In genomic region chr14:85940585-85940984, GRCm38 (mm10) we compare ENCODE assay signal across 32 mouse cellular contexts.
"Had no signal": no experiment of that assay in that cellular context is flagged by ENCODE, and none has a peak within 500 bp of the region (broad histone marks: within the 10 kb centered on the region; RNA-seq: fewer than 3 reads in every experiment).

No protein-coding gene starts in this region.

- H3K27me3 ChIP-seq: heart, embryonic 12.5 days; heart, embryonic 13.5 days; heart, embryonic 15.5 days; hindbrain, embryonic 12.5 days; hindbrain, embryonic 13.5 days; hindbrain, embryonic 15.5 days; intestine, embryonic 15.5 days; kidney, embryonic 15.5 days had no signal

- H3K27ac ChIP-seq: heart, embryonic 10.5 days; heart, embryonic 13.5 days; heart, embryonic 15.5 days; hindbrain, embryonic 10.5 days; hindbrain, embryonic 12.5 days; hindbrain, embryonic 13.5 days; hindbrain, embryonic 14.5 days; hindbrain, embryonic 15.5 days; hindbrain, postnatal 0 days; intestine, embryonic 15.5 days; kidney, embryonic 15.5 days; kidney, postnatal 0 days; layer of hippocampus, adult 2 months; left cerebral cortex, adult 2 months had no signal

- H3K4me2 ChIP-seq: heart, embryonic 11.5 days; heart, embryonic 12.5 days; heart, embryonic 13.5 days; heart, embryonic 15.5 days; hindbrain, embryonic 12.5 days; hindbrain, embryonic 13.5 days; hindbrain, embryonic 14.5 days; hindbrain, embryonic 15.5 days; intestine, embryonic 15.5 days; kidney, embryonic 15.5 days had no signal

- H3K9ac ChIP-seq: heart, embryonic 12.5 days; heart, embryonic 13.5 days; heart, embryonic 15.5 days; hindbrain, embryonic 12.5 days; hindbrain, embryonic 13.5 days; hindbrain, embryonic 14.5 days; hindbrain, embryonic 15.5 days; intestine, embryonic 15.5 days; kidney, embryonic 15.5 days had no signal

- H3K9me3 ChIP-seq: heart, embryonic 10.5 days; heart, embryonic 12.5 days; heart, embryonic 13.5 days; heart, embryonic 15.5 days; hindbrain, embryonic 10.5 days; hindbrain, embryonic 12.5 days; hindbrain, embryonic 13.5 days; hindbrain, embryonic 15.5 days; intestine, embryonic 15.5 days; kidney, embryonic 15.5 days had no signal

- DNase-seq: heart, postnatal 10 days; heart, postnatal 14 days; heart, postnatal 36 days; heart, postnatal 4 days; kidney, adult 11 months; kidney, adult 18-20 months; kidney, adult 2 months; kidney, adult 8-10 months; kidney, adult 9 months; kidney, postnatal 10 days; kidney, postnatal 14 days; kidney, postnatal 25 days; kidney, postnatal 36 days; kidney, postnatal 4 days; layer of hippocampus, adult 9-11 months; layer of hippocampus, postnatal 36 days had no signal

- H3K4me1 ChIP-seq: heart, embryonic 12.5 days; heart, embryonic 15.5 days; hindbrain, embryonic 10.5 days; hindbrain, embryonic 12.5 days; hindbrain, embryonic 13.5 days; hindbrain, embryonic 15.5 days; intestine, embryonic 15.5 days; kidney, embryonic 15.5 days had no signal

- H3K36me3 ChIP-seq: heart, embryonic 10.5 days; heart, embryonic 12.5 days; heart, embryonic 13.5 days; heart, embryonic 15.5 days; hindbrain, embryonic 10.5 days; hindbrain, embryonic 12.5 days; hindbrain, embryonic 13.5 days; hindbrain, embryonic 15.5 days; intestine, embryonic 15.5 days; kidney, embryonic 15.5 days had no signal

- H3K4me3 ChIP-seq: heart, embryonic 10.5 days; heart, embryonic 12.5 days; heart, embryonic 13.5 days; heart, embryonic 15.5 days; hindbrain, embryonic 10.5 days; hindbrain, embryonic 12.5 days; hindbrain, embryonic 13.5 days; hindbrain, embryonic 15.5 days; intestine, embryonic 15.5 days; kidney, embryonic 15.5 days; layer of hippocampus, adult 2 months; left cerebral cortex, adult 2 months had no signal
